ENCODE assay signal across 8 mouse cellular contexts in the genomic region with DNA sequence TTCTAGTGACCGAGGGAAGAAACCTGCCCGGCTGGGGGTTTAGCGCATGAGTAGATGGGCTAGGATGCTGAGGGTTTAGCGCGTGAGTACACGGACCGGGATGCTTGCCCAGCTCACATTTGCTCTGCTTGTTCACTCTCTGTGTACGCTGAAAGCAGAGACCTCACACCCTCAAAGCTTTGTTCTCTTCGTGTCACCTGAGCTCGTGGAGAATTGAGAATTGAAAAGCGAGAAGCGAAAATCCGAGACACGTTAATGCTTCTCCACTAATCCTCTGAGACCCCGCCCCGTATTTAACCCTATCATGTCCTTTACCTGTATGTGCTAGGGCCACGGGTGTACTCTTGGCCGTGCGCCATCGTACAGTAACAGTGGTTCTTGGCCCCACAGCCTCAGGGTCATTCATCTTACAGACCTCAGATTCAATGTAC. TPM values are rescaled to one million over a fixed set of nuclear protein-coding genes. Genes with fewer than 3 reads are reported as not detected.
DNase-seq lines count a peak whose midpoint lies in the region; ATAC-seq and TF ChIP-seq lines count a peak whose summit lies in the region.

No protein-coding gene starts in this region.

- H3K36me3 ChIP-seq in embryonic facial prominence, embryonic 13.5 days: no peaks in the 10 kb centered on the region
- H3K36me3 ChIP-seq in hindbrain, postnatal 0 days (ENCODE audit: insufficient read depth, low read length): no peaks in the 10 kb centered on the region
- no peaks in the 10 kb centered on the region for H3K36me3 ChIP-seq in neural tube, embryonic 15.5 days

- H3K27ac ChIP-seq in embryonic facial prominence, embryonic 13.5 days: 0 out of 2 replicates have a peak overlapping the region, but pooled peaks have one; percentile 60
- peak overlapping the region; percentile 64; the same call in 1 of the 2 replicates for H3K27ac ChIP-seq in hindbrain, postnatal 0 days
- peak overlapping the region; percentile 56 for H3K27ac ChIP-seq in neural tube, embryonic 15.5 days (replicated peaks)

- peaks cover 9% of the 10 kb centered on the region for H3K4me1 ChIP-seq in embryonic facial prominence, embryonic 13.5 days
- H3K4me1 ChIP-seq in hindbrain, postnatal 0 days (ENCODE audit: insufficient read depth, low read length): peaks cover 4% of the 10 kb centered on the region; the same call in 1 of the 2 replicates
- peaks cover 20% of the 10 kb centered on the region for H3K4me1 ChIP-seq in neural tube, embryonic 15.5 days

- peak overlapping the region; percentile 49; the same call in 1 of the 2 replicates for H3K9ac ChIP-seq in embryonic facial prominence, embryonic 13.5 days
- peak overlapping the region; percentile 37 for H3K9ac ChIP-seq in hindbrain, postnatal 0 days (replicated peaks; ENCODE audit: low read length)
- peak overlapping the region; percentile 35 for H3K9ac ChIP-seq in neural tube, embryonic 15.5 days (replicated peaks)

- 4% methylated on average over 20 of the region's 20 CpGs for WGBS in embryonic facial prominence, embryonic 13.5 days
- WGBS in hindbrain, postnatal 0 days: 2% methylated on average over 20 of the region's 20 CpGs
- WGBS in neural tube, embryonic 15.5 days: 4% methylated on average over 20 of the region's 20 CpGs

- ATAC-seq in embryonic facial prominence, embryonic 13.5 days (ENCODE audit: insufficient number of reproducible peaks, insufficient read depth, low FRiP score, low TSS enrichment, low read depth): peak; percentile 70; the same call in 1 of the 2 replicates
- ATAC-seq in hindbrain, postnatal 0 days: peak; percentile 69
- ATAC-seq in neural tube, embryonic 15.5 days (ENCODE audit: low FRiP score): peak; percentile 60; the same call in 1 of the 2 replicates
- no peak for ATAC-seq in erythroblast, adult 5-6 weeks (replicated peaks; ENCODE audit: low FRiP score, poor library complexity, severe bottlenecking)

- peak overlapping the region; percentile 29 for H3K4me3 ChIP-seq in embryonic facial prominence, embryonic 13.5 days
- peak overlapping the region; percentile 21 for H3K4me3 ChIP-seq in hindbrain, postnatal 0 days (ENCODE audit: low read length)
- peak overlapping the region; percentile 8 for H3K4me3 ChIP-seq in neural tube, embryonic 15.5 days (replicated peaks)

- no peaks in the 10 kb centered on the region for H3K9me3 ChIP-seq in embryonic facial prominence, embryonic 13.5 days
- H3K9me3 ChIP-seq in hindbrain, postnatal 0 days (ENCODE audit: low read length): no peaks in the 10 kb centered on the region
- no peaks in the 10 kb centered on the region for H3K9me3 ChIP-seq in neural tube, embryonic 15.5 days (replicated peaks)

- H3K4me2 ChIP-seq in embryonic facial prominence, embryonic 13.5 days: peak overlapping the region; percentile 53
- peak overlapping the region; percentile 46 for H3K4me2 ChIP-seq in hindbrain, postnatal 0 days (ENCODE audit: low read depth, low read length)
- peak overlapping the region; percentile 51 for H3K4me2 ChIP-seq in neural tube, embryonic 15.5 days

- no peak for TF ChIP-seq CTCF in hindbrain, postnatal 0 days (IDR thresholded peaks at IDR 0.05; ENCODE audit: low read depth)

- DNase-seq in left cerebral cortex, postnatal 4 days: peak; percentile 32
- DNase-seq in left cerebral cortex, adult 18-20 months (ENCODE audit: low spot score in 2 of 2): no peak
- DNase-seq in hindbrain, postnatal 0 days (ENCODE audit: low spot score): peak; percentile 61
- no peak for DNase-seq in frontal cortex, adult 2 months (ENCODE audit: extremely low spot score in 1 of 2, low spot score in 1 of 2)
- DNase-seq in left cerebral cortex, adult 8-10 months (ENCODE audit: low spot score in 2 of 2): no peak

- H3K27me3 ChIP-seq in embryonic facial prominence, embryonic 13.5 days: peaks cover 21% of the 10 kb centered on the region
- no peaks in the 10 kb centered on the region for H3K27me3 ChIP-seq in hindbrain, postnatal 0 days (ENCODE audit: insufficient read depth, low read length)
- no peaks in the 10 kb centered on the region for H3K27me3 ChIP-seq in neural tube, embryonic 15.5 days (replicated peaks)

- intact Hi-C loops in left cerebral cortex, postnatal 4 days (cut with DNase I): no loop called here

RNA-seq across cellular contexts. Expression of gene Tmem150c, which starts 38.9 kb away (rescaled TPM):
- total RNA-seq in left cerebral cortex, postnatal 4 days (2021): 100 to 1,000 TPM; 101 to 108 TPM
- total RNA-seq in left cerebral cortex, adult 18-20 months (2021): 10 to 100 TPM; 48.9 to 50.1 TPM
- 1.9 and 2.4 TPM in 2 replicates for polyA plus RNA-seq in embryonic facial prominence, embryonic 13.5 days (2015; fragmentation: Nextera tagmentation; extraction: Ambion mirVana)
- total RNA-seq in hindbrain, postnatal 0 days (2014; rRNA removed): 48.6 and 59.5 TPM in 2 replicates
- 32.7 and 33.5 TPM in 2 replicates for polyA plus RNA-seq in hindbrain, postnatal 0 days (2015; fragmentation: Nextera tagmentation; extraction: Ambion mirVana)
- polyA plus RNA-seq in neural tube, embryonic 15.5 days (2015; fragmentation: Nextera tagmentation; extraction: Ambion mirVana): 29.1 and 35.0 TPM in 2 replicates
- total RNA-seq in erythroblast, adult 5-6 weeks (2015; ENCODE audit: low replicate concordance): 0.42 TPM in 1 of 2 replicates, not detected in the other
- 0.28 TPM in 1 of 2 replicates, not detected in the other for total RNA-seq in erythroblast, adult 5-6 weeks (2017; ENCODE audit: low replicate concordance)
- 23.2 and 27.6 TPM in 2 replicates for polyA plus RNA-seq in frontal cortex, adult 2 months (2012; rRNA removed)
- total RNA-seq in left cerebral cortex, adult 8-10 months (2022): 10 to 100 TPM; 37.1 to 49.5 (median 40.4) TPM

Comparison
In these comparisons a context has a peak if more than half of its experiments do, and no peak if none do; other contexts are left out.
1. DNase-seq: peak in left cerebral cortex, postnatal 4 days (single experiment) and hindbrain, postnatal 0 days (single experiment); none in left cerebral cortex, adult 18-20 months (0 of 2), frontal cortex, adult 2 months (0 of 2) and left cerebral cortex, adult 8-10 months (0 of 2).
2. RNA of gene Tmem150c, which starts 38.9 kb away (total RNA-seq): 101 to 108 TPM in left cerebral cortex, postnatal 4 days, 48.6 to 59.5 TPM in hindbrain, postnatal 0 days, 48.9 to 50.1 TPM in left cerebral cortex, adult 18-20 months and 37.1 to 49.5 TPM in left cerebral cortex, adult 8-10 months; 0.28 to 0.42 TPM in erythroblast, adult 5-6 weeks; every median in the first group is over 10 times any median in the second.
3. Peak in every context shown above with its lines, with median percentiles within 50 percentile points of each other: H3K27ac ChIP-seq, H3K4me2 ChIP-seq, H3K4me3 ChIP-seq and H3K9ac ChIP-seq.